Mouse (Mus musculus) megakaryocyte progenitor cell, adult 5-6 weeks (primary cell): ENCODE results near the gene Vmn1r26. TPM values are rescaled to one million over a fixed set of nuclear protein-coding genes. Genes with fewer than 3 reads are reported as not detected.
"Not testable (repeated sequence)": the region's sequence is repeated elsewhere in the genome, so short reads cannot be mapped to it uniquely, and the experiment has no call there.

Source experiments
- ATAC-seq: replicated peaks from 2 replicates; pipeline ENCODE4 v1.8.0; 2016; ENCODE audit warnings: mild to moderate bottlenecking, moderate TSS enrichment, inconsistent platforms; ENCODE audit not compliant: poor library complexity
- total RNA-seq, 2 experiments: library from RNA; stranded (forward) in 1 of 2; stranded (reverse) in 1 of 2; fragments of 157-497, 149-512 nt in 1 of 2; fragments of 200-1000 nt in 1 of 2; gene quantifications; 2 replicates each; pipeline versions ENCODE4 v1.2.3 to v1.2.4; 2015 to 2017

Gene Vmn1r26
- total RNA-seq (2015) (not detected in 2 replicates), total RNA-seq (2017) (not detected in 2 replicates)

- ATAC-seq = no peak
Measured at GRCm38 (mm10) chr6:58015059-58015458, at the start of gene Vmn1r26. Gene Vmn1r26 (minus strand): TSS chr6:58015159.

DNA sequence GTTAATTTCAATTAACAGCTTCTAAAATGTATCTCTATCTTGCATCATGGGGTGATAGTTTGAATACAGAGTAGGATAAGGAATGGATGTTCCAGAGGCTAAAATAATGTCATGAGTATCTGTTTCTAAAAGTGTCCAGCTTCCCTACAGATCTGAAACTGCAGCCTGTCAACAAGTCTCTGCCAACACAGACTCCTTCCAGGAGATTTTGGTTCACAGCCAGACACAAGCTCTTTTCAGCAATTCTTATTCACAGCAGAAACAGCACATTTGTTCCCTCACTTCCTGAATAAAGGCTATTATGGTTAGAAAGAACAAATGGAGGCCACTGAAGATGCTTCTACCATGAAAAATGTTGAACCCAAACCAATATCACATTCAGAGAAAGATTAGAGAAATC lies 29.1 kb upstream of the Vmn1r26 start:
- ATAC-seq = no peak

GRCm38 (mm10) chr6:58017478-58017877 lies 2.5 kb upstream of the Vmn1r26 start:
- not testable (repeated sequence) for ATAC-seq

DNA sequence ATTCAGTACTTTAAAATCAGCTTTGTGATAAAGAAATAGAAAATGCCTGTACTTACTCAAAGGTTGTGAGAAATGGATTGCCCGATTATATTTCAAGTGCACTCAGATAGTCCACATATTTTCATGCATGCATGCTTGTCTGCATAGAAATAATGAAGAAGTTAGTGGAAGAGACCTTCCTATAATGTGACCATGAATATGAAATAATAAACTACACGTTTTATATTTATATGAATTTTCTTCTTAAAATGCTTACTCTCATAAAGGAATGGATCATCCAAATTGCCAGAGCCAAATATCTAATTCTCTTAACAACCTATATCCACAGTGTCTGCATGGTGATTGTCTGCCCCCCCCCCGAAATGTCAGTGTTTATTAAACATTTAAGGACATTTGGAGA lies 34.2 kb downstream of the Vmn1r26 start, which contains the start of gene Vmn1r25:
TSS of gene Vmn1r25 (minus strand) at position 101 of the 400 bp plus-strand sequence.
- ATAC-seq = no peak

DNA sequence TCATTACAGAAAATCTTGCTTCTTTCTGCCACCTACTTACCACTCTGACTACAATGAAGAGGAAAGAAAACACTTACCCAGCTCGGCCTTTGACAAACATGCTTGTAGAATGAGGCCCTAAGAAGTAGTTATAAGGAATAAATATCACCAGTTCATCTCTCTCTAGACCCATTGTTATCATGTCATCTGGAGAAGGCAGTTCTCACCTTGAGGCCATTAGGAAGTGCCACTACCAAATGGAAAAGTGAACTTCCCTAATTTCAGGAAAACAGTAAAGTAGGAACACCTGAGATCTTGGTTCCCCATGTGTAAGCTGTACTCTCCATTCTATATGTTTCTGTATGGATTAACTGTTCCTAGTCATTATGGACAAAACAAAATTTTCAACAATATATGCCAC lies 53.6 kb downstream of the Vmn1r26 start, which contains the start of gene Vmn1r24:
TSS of gene Vmn1r24 (minus strand) at position 101 of the 400 bp plus-strand sequence.
- ATAC-seq = not testable (repeated sequence)

Other genes starting within 250 kb of the Vmn1r26 start
- gene Vopp1, start 190.0 kb downstream of the Vmn1r26 start, total RNA-seq (2015) = 10.0 and 12.0 TPM in 2 replicates
- gene Vopp1, start 190.0 kb downstream of the Vmn1r26 start, total RNA-seq (2017) = 10.1 and 14.5 TPM in 2 replicates
- not detected in 2 replicates for gene Vmn1r21, start 164.8 kb downstream of the Vmn1r26 start, total RNA-seq (2015)
- gene Vmn1r21, start 164.8 kb downstream of the Vmn1r26 start, total RNA-seq (2017) = not detected in 2 replicates
- gene Vmn1r22, start 107.1 kb downstream of the Vmn1r26 start, total RNA-seq (2015) = not detected in 2 replicates
- gene Vmn1r22, start 107.1 kb downstream of the Vmn1r26 start, total RNA-seq (2017) = not detected in 2 replicates
- gene Vmn1r23, start 88.3 kb downstream of the Vmn1r26 start, total RNA-seq (2015) = not detected in 2 replicates
- not detected in 2 replicates for gene Vmn1r23, start 88.3 kb downstream of the Vmn1r26 start, total RNA-seq (2017)
- gene Vmn1r24, start 53.7 kb downstream of the Vmn1r26 start, total RNA-seq (2015) = not detected in 2 replicates
- gene Vmn1r24, start 53.7 kb downstream of the Vmn1r26 start, total RNA-seq (2017) = not detected in 2 replicates
- gene Vmn1r25, start 34.3 kb downstream of the Vmn1r26 start, total RNA-seq (2015) = not detected in 2 replicates
- gene Vmn1r25, start 34.3 kb downstream of the Vmn1r26 start, total RNA-seq (2017) = not detected in 2 replicates
- gene Vmn1r27, start 203.7 kb upstream of the Vmn1r26 start, total RNA-seq (2015) = not detected in 2 replicates
- gene Vmn1r27, start 203.7 kb upstream of the Vmn1r26 start, total RNA-seq (2017) = not detected in 2 replicates
- not detected in 2 replicates for gene Vmn1r28, start 246.9 kb upstream of the Vmn1r26 start, total RNA-seq (2015)
- gene Vmn1r28, start 246.9 kb upstream of the Vmn1r26 start, total RNA-seq (2017) = not detected in 2 replicates